Mouse (Mus musculus) gastrocnemius, adult 18-20 months (tissue): ENCODE data around the gene Tyr. TPM values are rescaled to one million over a fixed set of nuclear protein-coding genes. Genes with fewer than 3 reads are reported as not detected.
"Not testable (repeated sequence)": the region's sequence is repeated elsewhere in the genome, so short reads cannot be mapped to it uniquely, and the experiment has no call there.

ENCODE experiments used
- DNase-seq: peaks from one replicate; pipeline ENCODE4 v3.0.0; 2021; ENCODE audit warnings: low spot score
- long read RNA-seq, 2 experiments: library from polyadenylated mRNA; stranded (forward); transcript quantifications; one replicate each; pipeline ENCODE4 v2.0.0; 2021
- total RNA-seq, 2 experiments: library from RNA; stranded (reverse); gene quantifications; 2 replicates each; pipeline ENCODE4 v1.2.3; 2021

Tyr gene
- total RNA-seq = not detected
- long read RNA-seq, experiment 1 = 0 reads
- long read RNA-seq, experiment 2 = 0 reads

GRCm38 (mm10) chr7:87493412-87493811 lies at the start of gene Tyr:
Gene Tyr, minus strand, starts transcription at chr7:87493512.
- DNase-seq = no peak

DNA sequence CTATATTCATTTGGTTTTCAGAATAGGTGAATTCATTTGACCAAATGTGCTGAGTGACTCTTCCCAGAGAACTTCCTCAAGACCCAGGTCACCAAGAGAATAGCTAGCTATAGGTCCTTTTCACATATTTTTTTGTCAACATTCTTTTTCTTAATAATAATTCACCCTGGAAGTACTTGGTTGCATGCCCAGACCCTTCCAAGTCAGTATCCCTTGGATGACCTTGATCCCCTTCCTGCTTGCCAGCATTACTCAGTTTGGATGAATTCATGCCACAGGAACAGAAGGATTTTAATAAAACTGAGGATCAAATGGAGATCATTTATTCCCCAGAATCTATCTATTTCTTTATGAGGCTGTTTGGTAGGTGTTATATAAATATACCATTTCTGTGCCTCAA lies 45.7 kb upstream of the Tyr start:
- DNase-seq = peak; percentile 5

DNA sequence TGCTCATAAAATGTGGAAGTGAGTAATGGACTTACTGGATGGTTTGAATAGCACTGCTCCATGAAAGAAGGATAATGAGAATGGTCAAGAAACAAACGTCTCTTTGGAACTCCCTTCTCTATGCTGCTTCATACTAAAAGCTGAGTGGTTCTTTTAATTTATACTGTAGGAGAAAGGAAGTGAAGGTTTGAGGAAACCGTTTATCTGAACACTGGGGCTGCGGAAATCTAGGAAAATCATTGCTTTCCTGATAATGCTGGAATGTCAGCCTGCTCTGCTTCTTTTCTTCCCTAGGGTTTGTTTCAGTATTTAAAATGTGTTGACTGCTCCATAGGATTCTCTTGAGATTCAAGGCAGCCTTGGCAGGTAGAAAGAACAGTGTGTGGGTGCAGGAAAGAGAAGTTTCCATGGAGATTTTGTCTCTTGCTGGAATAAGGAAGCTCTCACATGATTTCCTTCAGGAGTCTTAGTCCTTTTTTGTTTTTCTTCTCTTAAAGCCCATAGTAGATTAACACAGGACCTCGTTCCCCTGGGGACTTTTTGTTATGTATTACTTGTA lies 891 bp upstream of the Tyr start:
- DNase-seq = no peak

- DNase-seq = no peak
These were observed 5.3 kb downstream of the Tyr start for GRCm38 (mm10) chr7:87488024-87488423.

- DNase-seq = no peak
These were observed 80.0 kb downstream of the Tyr start for GRCm38 (mm10) chr7:87413271-87413670.

- not testable (repeated sequence) for DNase-seq
These were observed 81.9 kb downstream of the Tyr start for GRCm38 (mm10) chr7:87411373-87411772.

- no peak for DNase-seq
These were observed 96.3 kb downstream of the Tyr start for GRCm38 (mm10) chr7:87397023-87397422.

DNA sequence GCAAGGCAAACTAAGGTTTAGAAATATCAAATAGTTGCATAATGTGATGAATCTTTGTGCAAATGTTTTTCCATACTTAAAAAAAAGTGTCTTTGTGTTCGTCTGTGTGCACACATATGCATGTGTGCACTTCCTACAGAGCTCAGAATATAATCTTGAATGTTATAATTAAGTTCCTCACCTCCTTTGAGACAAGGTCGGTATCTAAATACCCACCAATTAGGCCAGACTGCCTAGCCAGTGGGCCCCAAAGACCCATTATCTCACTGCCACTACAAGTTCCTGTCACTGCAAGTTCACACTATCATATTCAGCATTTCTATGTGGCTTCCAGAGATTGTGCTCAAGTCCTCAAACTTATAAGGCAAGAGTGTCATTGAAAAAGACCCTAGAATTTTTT lies 118.4 kb downstream of the Tyr start:
- no peak for DNase-seq

Other genes with a start within 250 kb of the Tyr start
- 1 to 10 TPM; 1.9 TPM for gene Nox4, start 247.4 kb downstream of the Tyr start, total RNA-seq
- gene Grm5, start 90.7 kb upstream of the Tyr start, total RNA-seq = not detected